ENCODE assay signal across 17 mouse cellular contexts in the genomic region with DNA sequence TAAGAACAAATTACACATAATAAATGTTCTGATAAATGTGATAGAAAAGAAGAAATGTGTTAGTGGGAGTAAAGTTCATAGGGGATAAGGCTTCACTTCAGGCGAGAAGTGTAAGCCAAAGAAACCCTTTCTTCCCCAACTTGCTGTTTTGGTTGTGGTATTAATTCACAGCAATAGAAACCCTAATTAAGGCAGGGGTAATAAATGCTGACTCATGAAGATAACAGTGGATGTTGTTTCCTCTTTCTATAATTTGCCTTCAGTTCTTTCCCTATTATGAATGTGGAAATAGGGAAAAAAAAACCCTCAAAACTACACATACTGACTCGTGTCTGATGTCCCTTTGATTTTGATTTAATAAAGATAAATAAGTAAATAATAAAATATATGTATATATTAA.
"Had no signal": no experiment of that assay in that cellular context is flagged by ENCODE, and none has a peak within 500 bp of the region (broad histone marks: within the 10 kb centered on the region; RNA-seq: fewer than 3 reads in every experiment).

No protein-coding gene starts in this region.

- H3K4me1 ChIP-seq: midbrain, embryonic 10.5 days; midbrain, embryonic 12.5 days had no signal

- H3K27ac ChIP-seq: midbrain, embryonic 10.5 days; midbrain, embryonic 12.5 days; neural tube, embryonic 13.5 days; neural tube, embryonic 15.5 days had no signal

- H3K4me3 ChIP-seq: midbrain, embryonic 10.5 days; midbrain, embryonic 12.5 days; myocyte; neural tube, embryonic 13.5 days; neural tube, embryonic 15.5 days had no signal

- H3K9me3 ChIP-seq: midbrain, embryonic 10.5 days; midbrain, embryonic 12.5 days; neural tube, embryonic 13.5 days; neural tube, embryonic 15.5 days had no signal

- H3K36me3 ChIP-seq: midbrain, embryonic 10.5 days; midbrain, embryonic 12.5 days; neural tube, embryonic 13.5 days; neural tube, embryonic 15.5 days had no signal

- H3K4me2 ChIP-seq: lung, embryonic 14.5 days; midbrain, embryonic 12.5 days; neural tube, embryonic 13.5 days; neural tube, embryonic 15.5 days had no signal

- DNase-seq: lung, adult 18-20 months; lung, embryonic 14.5 days; lung, postnatal 10 days; lung, postnatal 4 days; midbrain, embryonic 14.5 days; right cerebral cortex, postnatal 14 days; right cerebral cortex, postnatal 4 days; spleen, adult 18-20 months; thymus, adult 18-20 months; thymus, postnatal 25 days; thymus, postnatal 4 days had no signal

- H3K27me3 ChIP-seq: midbrain, embryonic 12.5 days; neural tube, embryonic 13.5 days; neural tube, embryonic 15.5 days had no signal

- H3K9ac ChIP-seq: lung, embryonic 14.5 days; midbrain, embryonic 12.5 days; neural tube, embryonic 13.5 days; neural tube, embryonic 15.5 days had no signal

- ATAC-seq: midbrain, embryonic 16.5 days had no signal
